Mouse (Mus musculus): Measurements from ENCODE around the gene Sf1.
A peak's percentile ranks its signal among the peaks of the same experiment; 100 is the strongest.

Sf1 gene

DNA sequence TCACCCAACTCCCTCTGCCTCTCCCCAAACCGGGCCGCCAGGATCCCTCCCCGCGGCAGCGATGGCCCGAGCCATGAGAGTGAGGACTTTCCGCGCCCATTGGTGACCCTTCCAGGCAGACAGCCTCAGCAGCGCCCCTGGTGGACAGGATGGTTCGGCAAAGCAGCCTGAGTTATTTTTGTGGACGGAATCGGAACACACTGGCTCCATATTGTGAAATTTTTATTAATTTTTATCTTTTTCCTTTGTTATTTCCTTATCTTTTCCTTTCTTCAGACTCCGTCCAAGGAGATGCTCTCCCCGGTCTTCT lies 12.7 kb downstream of the Sf1 start:
- DNase-seq = peak; percentile 83 to 86

DNA sequence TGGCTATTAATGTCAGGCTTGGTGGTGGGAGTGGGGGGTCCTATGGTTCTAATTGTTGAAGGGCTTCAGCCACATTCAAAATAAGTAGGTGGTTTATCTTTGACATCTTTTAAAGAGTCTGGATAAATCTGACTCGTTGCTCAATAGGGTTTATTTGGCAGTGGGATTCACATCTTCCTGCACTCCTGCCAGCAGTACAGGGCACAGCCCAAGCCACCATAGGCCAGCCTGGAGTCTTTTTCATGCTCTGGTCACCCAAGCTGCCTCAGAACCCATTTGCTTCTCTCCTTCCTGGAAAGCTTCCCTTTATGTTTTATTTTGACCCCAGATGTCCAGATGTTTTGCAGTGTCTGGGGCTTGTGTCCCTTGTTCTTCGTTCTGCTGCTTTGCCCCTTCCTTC lies 13.2 kb downstream of the Sf1 start:
- DNase-seq = no peak

DNA sequence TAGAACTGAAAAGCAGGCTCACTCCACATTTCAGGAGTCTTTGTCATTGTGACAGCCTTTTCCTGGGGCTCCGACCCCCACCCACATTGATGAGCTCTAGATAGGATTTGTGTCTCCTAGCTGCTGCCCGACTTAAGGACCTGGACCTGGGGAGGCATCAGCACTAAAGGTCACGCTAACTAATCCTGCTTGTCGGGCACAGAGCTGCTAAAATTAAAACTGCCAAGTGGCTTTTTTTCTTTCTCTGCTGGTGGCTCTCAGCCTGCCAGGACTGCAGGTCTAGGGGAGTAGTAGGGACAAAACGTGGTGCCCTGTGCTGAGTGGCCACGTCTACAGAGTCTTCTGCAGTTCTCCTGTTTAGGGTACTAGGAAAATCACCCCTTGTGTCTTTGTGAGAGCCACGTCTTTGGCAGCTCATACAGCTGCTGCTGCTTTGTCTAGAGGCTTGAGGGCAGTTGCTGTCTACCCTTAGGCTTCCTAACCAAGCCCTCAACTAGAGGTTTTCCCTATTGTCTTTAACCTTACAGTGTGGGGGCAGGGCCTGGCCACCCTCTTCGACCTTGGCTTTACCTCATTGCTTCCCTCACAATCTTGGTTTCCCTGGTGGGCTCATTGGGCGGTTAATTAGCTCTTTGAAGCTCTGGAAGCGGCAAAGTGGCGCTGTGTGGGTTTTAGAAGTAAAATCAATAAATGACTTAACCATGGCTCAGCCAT lies 14.0 kb downstream of the Sf1 start:
- DNase-seq = no peak

DNA sequence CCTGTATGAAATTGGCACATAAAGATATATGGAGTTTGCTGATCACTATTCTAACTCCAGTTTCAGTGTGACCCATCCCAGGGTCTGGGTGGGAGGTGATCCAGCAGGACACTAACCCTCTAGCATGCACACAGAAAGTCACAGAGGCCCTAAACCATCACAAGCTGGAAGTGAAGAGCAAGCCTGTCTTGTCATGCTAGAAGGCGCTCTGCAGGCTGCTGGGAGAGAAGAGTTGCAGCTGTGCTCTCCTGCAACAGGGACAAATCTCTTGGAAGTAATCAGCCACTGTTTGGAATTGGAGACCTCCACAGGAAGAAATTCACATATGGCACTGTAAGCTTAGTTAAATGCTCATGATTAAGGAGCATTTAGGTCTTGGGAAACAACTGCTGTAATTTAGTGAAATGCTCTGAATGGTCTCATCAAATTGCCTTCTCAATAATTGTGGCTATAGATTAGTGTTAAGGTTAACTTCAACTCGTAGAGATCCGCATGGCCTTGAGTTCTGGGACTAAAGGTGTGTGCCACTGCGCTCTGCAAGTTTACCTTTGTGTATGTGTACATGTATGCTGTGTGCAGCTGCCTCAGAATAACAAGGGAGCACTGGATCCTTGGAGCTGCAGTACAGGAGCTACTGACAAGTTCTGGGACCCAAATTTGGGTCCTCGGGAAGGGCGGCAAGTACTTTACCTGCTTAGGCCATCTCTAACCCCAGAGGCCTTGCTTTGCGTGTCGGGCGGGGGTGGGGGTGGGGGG lies 17.1 kb downstream of the Sf1 start:
- no peak for DNase-seq

- DNase-seq = no peak
Measured at GRCm38 (mm10) chr19:6381238-6381637, 17.7 kb downstream of the Sf1 start.

- no peak for DNase-seq
Measured at GRCm38 (mm10) chr19:6382323-6382924, 18.9 kb downstream of the Sf1 start.

DNA sequence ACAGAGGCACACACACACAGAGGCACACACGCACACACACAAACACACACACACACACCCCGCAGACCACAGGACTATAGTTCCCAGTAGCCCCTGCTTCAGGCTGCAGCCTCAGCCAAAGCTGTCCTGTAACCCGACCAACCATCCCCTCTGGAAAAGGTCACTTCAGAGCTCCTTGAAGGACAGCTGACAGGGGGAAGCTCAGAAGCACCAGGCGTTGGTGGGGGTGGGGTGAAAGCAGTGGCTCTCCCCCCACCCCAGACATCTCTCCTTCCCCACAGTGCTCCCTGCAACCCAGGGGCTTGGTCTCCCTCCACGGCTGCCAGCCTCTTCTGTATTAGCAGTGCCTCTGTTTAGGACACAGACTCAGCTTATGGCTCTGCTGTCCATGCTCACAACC lies 20.0 kb downstream of the Sf1 start:
- DNase-seq = peak; percentile 27 to 30

- DNase-seq = peak; percentile 86 to 91
Measured at GRCm38 (mm10) chr19:6384128-6384527, 20.6 kb downstream of the Sf1 start, which contains the start of gene Pygm. Gene Pygm (plus strand): TSS chr19:6384399.

DNA sequence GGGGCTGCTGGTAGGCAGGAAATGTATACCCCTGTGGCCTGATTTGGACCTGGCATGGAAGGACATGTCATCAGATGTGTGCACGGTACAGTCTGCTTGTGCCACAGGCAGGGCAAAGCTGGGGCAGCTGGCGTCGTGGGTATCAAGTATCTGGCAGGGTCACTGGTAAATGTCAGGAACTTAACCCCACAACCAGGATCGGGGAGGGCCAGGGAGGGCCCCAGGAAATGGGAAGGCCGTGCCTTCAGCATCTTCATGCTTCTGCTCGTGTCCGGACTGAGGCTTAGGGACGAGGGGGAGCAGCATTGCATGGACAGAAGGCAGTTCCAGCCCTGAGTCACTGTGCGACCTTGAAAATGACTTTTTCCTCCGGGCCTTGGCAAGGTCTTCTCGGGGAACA lies 21.5 kb downstream of the Sf1 start:
- DNase-seq = no peak

DNA sequence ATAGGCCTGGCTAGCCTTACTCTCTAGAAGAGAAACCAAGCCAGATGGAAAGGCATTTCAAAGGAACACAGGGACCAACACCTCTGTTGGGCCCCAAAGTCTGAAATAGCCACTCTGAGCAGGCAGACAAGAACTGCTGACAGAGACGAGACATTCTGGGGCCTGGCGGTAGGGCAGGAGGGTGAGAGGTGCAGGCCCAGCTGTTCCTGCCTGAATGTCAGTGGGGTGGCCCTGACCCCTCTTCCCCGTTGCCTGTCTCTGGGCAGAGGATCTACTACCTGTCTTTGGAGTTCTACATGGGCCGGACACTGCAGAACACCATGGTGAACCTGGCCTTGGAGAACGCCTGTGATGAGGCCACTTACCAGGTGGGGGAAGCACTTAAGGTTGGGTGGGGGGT lies 21.9 kb downstream of the Sf1 start:
- no peak for DNase-seq

DNA sequence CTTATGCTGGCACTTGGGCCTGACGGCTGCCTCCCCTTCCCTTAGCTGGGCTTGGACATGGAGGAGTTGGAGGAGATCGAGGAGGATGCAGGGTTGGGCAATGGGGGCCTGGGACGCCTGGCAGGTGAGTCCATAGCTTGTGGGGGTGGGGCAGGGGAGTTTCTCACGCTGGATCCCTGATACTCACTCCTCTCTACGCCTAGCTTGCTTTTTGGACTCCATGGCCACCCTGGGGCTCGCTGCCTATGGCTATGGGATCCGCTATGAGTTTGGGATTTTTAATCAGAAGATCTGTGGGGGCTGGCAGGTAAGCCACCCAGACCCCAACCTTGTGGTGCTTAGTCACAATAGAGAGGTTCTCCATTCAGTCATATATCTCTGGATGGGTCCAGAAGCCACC lies 22.3 kb downstream of the Sf1 start:
- no peak for DNase-seq

- no peak for DNase-seq
Measured at GRCm38 (mm10) chr19:6386234-6386633, 22.7 kb downstream of the Sf1 start.

- DNase-seq = no peak
Measured at GRCm38 (mm10) chr19:6388006-6388405, 24.5 kb downstream of the Sf1 start.

- peak; percentile 58 to 75 for DNase-seq
Measured at GRCm38 (mm10) chr19:6389803-6390202, 26.3 kb downstream of the Sf1 start.

DNA sequence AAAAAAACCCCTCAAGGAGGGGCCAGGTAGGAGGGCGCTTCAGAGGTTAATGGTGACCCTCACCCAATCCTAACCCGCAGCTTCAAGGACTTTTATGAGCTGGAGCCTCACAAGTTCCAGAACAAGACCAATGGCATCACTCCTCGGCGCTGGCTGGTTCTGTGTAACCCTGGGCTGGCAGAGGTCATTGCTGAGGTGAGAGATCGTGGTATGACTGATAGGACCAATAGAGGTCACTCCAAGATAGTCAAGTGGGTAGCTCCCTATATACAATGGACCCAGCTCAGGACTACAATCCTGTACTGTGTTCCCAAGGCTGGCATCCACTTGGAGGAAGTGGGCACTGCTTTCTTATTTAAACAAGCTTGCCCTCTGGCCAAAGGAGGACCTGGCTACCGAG lies 26.8 kb downstream of the Sf1 start:
- DNase-seq = no peak

DNA sequence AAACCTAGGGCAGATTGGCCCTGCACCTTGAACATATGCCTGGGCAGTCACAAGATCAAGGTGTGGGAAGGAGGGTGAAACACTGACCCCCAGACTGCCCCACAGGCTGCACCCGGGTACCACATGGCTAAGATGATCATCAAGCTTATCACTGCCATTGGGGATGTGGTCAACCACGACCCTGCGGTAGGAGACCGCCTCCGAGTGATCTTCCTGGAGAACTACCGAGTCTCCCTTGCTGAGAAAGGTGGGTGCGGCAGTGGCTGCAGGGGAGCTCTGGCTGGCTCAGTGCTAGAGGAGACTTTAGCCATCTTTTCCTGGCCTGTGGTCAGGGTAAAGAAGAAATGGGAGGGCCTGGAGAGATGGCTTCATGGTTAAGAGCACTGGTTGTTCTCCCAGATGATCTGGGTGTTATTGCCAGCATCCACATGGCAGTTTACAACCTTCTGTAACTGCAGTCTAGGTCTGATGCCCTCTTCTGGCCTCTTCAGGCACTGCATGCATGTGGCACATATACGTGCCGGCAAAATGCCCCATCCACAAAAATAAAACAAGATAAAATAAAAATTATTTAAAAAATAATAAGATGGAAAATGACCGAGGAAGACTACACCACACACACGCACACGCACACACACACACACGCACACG lies 29.4 kb downstream of the Sf1 start:
- peak; percentile 47 to 55 for DNase-seq

- DNase-seq = no peak
Measured at GRCm38 (mm10) chr19:6393637-6394036, 30.1 kb downstream of the Sf1 start.

GRCm38 (mm10) chr19:6396237-6396636 lies 32.7 kb downstream of the Sf1 start:
- no peak for DNase-seq

- DNase-seq = no peak
Measured at GRCm38 (mm10) chr19:6397582-6398249, 34.2 kb downstream of the Sf1 start.

DNA sequence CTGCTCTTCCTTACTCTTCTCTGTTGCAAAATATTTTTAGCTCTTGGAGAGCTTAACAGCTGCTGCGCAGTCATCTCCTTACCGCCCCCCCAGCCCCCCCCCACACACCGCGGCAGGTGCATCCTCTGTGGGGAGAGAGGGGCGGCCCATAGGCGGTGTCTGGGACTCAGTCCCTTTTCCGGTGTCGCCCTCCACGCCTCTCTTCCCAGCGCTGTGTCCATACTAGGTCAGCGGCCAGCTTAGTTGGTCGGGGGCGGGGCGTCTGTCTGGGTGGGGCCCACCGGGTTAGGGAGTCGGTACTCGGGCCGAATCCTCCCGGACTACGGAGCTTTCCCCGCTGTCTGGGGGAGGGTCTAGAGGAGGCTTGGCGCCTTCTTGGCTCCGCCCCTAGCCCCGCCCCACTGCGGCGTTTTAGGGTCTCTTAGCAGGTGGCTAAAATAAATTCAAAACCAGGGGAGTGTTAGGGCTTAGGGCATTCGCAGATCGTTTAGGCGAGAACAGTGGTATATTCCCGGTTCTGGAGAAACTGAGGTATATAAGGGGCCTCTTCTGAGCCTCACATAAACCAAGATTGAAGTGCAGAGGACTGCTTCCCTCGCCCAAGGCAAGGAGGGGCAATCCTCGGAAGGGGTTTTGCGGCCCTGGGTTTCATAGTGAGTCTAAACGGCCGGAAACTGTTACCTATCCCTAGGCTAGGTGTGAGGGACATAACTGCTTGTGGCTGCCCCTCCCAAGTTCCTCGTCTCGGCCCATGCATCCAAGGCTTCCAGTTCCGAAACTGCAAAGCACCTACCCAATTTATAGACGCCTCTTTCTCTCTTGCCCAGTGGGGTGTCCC lies 35.2 kb downstream of the Sf1 start:
- peak; percentile 82 to 85 for DNase-seq

DNA sequence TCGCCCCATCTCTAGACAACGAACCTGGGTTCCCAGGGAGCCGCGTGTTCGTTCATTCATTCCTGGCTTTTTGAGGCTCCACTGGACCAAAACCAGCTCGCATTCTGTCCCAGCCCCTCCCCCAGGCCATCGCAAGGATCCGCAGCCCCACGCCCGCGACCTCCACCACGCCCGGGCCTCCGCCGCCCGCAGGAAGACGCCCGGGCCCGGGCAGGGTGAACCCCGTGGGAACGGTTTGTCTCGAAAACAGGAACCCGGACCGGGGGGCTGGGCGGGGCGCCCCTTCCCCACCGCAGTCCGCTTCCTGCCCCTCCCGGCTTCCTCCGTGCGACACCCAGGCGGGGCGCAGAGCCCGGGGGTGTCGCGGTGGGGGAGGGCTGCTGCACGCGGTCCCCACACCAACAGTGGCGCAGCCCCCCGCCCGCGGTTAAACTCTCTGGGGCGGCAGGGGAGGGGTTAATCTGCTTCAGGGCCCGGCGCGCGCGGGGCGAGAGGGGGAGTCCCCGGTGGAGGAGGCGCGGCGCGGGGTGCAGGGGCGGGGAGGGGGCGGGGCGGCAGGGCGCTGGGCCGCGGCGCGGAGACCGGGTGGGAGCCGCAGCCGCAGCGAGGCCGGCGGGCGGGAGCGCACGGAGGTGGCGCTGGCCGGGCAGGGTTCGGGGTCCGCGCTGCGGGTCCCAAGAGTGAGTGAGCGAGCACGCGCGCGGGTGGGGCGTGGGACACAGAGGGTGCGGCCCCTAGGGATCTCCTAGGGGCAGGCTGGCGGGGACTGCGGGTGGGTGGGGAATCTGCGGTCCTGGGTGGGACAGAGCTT lies 36.0 kb downstream of the Sf1 start, which contains the start of gene Rasgrp2:
Rasgrp2 (plus strand) TSS at position 56 of the 811 bp plus-strand sequence.
- peak; percentile 67 to 76 for DNase-seq

All from kidney, postnatal 4 days (tissue).